Mouse (Mus musculus) c-Kit-positive CD71-positive TER-119-positive erythroid progenitor cells, embryonic 14.5 days (primary cell): Measurements from ENCODE around the gene Olfr1098.

Experiments used
- DNase-seq: peaks from one replicate; pipeline ENCODE4 v3.0.0-alpha.2; 2013; ENCODE audit warnings: low spot score

Gene Olfr1098

GRCm38 (mm10) chr2:86924445-86924844 is at the start of gene Olfr1098:
Olfr1098 (minus strand) TSS chr2:86924545.
- no peak for DNase-seq

GRCm38 (mm10) chr2:86960593-86960992 is 36.2 kb upstream of the Olfr1098 start, which contains the start of gene Olfr1099:
Olfr1099 (minus strand) TSS chr2:86960693.
- DNase-seq, result no peak

DNA sequence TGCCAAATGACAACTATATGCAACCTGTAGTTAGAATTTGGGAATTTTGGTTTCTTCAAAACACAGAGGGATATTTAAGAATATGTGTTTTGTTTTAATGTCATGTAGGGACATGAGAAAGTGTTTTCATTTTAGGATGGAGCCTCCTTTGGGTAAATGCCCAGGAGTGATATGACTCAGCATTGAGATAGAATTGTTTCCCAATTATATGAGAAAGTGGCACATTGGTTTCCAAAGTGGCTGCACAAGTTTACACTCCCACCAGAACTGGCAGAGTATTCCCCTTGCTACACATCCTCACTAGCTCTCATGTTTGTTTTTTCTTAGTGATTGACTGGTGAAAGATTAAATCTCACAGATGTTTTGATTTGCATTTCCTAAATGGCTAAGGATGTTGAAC is 2.2 kb upstream of the Olfr1098 start:
- no peak for DNase-seq

GRCm38 (mm10) chr2:86905647-86906046 is 18.7 kb downstream of the Olfr1098 start:
- no peak for DNase-seq

- DNase-seq, result no peak
Measured at GRCm38 (mm10) chr2:86892116-86892515, 32.2 kb downstream of the Olfr1098 start, which contains the start of gene Olfr1097. Olfr1097 (minus strand) TSS chr2:86892216.

DNA sequence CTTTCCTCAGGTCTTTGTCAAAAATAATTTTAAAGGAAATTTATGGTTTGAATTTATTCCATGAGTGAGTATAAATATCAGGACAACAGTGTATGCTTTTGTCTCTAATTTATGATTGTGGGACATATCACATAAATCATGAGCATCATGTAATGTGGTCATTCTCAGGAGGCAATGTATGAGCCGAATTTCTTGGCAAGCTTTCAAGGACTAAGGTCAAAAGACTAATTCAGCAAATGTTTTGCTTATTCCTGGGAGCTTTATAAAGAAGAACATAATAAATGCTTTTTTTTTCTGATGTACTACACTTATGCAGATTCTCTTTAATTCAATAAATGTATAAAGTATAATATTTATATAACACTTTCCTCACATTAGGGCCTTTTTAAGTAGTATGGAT is 49.6 kb downstream of the Olfr1098 start, which contains the start of gene Gm13723:
Gene Gm13723 (minus strand): TSS at position 101 of the 400 bp plus-strand sequence.
- DNase-seq, result no peak
